Mouse (Mus musculus): ENCODE data around the gene Itpa.

The Itpa gene

GRCm38 (mm10) chr2:130724369-130724768 is 57.0 kb downstream of the Itpa start:
- no peak for DNase-seq (ENCODE audit: low spot score in 2 of 2)

GRCm38 (mm10) chr2:130727752-130728151 is 60.3 kb downstream of the Itpa start:
- DNase-seq (ENCODE audit: low spot score in 2 of 2) = no peak

- no peak for DNase-seq (ENCODE audit: low spot score in 2 of 2)
Observed at GRCm38 (mm10) chr2:130728906-130729585, 61.6 kb downstream of the Itpa start.

- DNase-seq (ENCODE audit: low spot score in 2 of 2) = no peak
Observed at GRCm38 (mm10) chr2:130730746-130731145, 63.3 kb downstream of the Itpa start.

All from natural killer cell, adult 2 months (primary cell).